Mouse (Mus musculus): ENCODE measurements around the gene Tgfbr2.
A peak's percentile ranks its signal among the peaks of the same experiment; 100 is the strongest.

Tgfbr2 gene

GRCm38 (mm10) chr9:116192826-116193534 is 17.8 kb upstream of the Tgfbr2 start:
- DNase-seq: no peak

- DNase-seq: no peak
Observed at GRCm38 (mm10) chr9:116192253-116192652, 17.1 kb upstream of the Tgfbr2 start.

GRCm38 (mm10) chr9:116189831-116190230 is 14.7 kb upstream of the Tgfbr2 start:
- no peak for DNase-seq

GRCm38 (mm10) chr9:116188952-116189666 is 13.9 kb upstream of the Tgfbr2 start:
- DNase-seq: no peak

DNA sequence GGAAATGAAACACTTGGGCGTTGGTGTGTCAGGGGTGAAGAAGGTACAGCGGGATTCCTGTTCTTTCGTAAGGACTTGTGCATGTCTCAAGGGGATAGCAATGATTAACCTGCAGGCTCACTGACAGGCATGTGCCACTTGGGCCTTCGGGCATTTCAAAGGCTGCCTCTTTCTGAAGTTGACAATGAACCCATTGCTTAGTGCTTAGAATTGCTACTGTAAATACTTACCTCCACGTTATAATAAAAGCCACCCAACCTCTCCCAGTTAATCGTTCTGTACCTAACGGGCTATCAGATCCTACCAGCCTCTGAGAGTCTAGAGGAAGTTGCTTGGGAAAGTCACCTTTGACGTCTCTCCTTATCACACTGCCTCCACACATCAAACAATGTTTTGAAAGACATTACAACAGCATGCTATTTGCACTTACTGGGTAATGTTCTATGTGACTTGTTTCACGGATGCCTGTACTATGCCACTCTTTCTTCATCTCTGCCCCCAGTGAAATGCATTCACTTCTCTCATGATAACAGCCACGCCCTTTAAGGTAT is 12.1 kb upstream of the Tgfbr2 start:
- DNase-seq: peak; percentile 41

- DNase-seq: no peak
Observed at GRCm38 (mm10) chr9:116184903-116185302, 9.7 kb upstream of the Tgfbr2 start.

- no peak for DNase-seq
Observed at GRCm38 (mm10) chr9:116183035-116183434, 7.9 kb upstream of the Tgfbr2 start.

GRCm38 (mm10) chr9:116181608-116182007 is 6.4 kb upstream of the Tgfbr2 start:
- DNase-seq: no peak

GRCm38 (mm10) chr9:116178151-116178550 is 3.0 kb upstream of the Tgfbr2 start:
- DNase-seq: peak in 1 of 2 experiments; percentile 24

DNA sequence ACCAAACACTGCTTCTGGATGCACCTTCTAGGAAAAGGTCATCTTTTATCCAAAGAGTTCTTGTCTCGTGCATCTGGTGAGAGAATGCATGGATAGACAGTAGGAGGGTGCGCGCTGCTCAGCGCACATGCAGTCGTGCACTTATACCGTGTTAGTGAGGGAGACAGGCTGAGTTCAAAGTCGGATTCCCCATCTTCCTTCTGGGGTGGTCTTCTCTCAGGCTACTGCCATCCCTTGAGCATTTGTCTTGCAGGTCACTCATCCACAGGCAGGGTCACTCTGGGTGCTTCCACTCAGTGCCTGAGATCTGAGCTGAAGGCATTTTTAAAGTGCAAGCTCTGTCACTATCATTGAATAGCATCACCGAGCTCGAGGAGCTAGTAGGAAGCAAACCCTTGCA is 1.9 kb upstream of the Tgfbr2 start:
- DNase-seq: no peak

DNA sequence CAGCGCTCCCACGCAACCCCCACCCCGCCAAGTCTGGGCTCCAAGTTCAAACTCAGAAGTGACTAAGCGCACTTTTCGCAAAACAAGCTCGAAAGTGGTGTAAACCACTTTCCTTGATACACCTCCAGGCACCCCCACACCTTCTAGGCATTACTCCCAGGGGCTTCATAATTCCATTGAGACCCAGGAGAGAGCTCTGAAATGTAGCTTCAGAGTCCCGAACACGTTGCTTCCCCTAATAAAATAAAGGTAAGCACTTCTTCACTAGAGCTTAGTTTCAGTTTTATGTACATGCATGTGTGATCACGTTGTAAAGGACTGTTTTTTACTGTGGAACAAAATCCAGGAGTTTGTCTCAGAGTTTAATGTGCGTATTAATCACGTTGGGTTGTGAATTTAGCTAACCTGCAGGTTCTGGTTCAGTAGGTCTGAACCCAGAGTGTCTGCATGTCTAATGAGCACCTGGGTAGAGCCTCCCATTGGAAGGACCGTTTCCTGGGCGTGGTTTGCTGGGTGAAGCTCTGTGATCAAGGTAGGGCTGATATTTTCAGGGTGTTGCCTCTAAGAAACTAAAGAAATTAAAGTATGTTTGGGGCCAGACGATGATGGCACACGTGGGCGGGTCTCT is 442 bp upstream of the Tgfbr2 start:
- DNase-seq: peak; percentile 84 to 87

DNA sequence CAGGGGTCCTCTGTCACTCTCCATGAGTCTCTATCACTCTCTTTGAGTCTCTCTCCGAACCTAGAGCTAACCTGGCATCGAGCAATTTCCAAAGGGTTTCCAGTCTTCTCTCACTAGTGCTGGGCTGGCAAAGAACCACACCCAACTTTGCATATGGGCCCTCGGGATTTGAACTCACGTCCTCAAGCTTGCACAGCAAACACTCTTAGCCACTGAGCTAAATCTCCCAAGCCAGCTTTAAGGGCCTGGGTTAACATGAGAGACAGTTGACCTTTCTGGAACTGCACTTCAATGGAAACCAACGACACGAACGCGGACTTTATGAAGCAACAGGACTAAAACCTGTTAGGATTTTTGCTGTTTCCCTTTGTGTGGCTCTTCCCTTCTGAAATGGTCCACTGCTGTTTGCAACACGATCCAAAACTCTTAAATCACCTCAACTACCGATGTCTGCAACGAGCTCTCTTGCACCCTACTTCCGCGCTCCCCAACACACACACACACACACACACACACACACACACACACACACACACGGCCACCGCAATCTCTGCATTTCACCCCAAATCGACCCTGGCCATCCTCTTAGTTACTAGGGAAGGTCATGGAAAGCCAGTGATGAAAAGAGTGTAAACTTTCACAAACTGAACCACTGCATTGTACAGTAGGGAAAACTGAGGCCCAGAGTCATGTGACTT is 1.5 kb downstream of the Tgfbr2 start:
- DNase-seq: no peak

DNA sequence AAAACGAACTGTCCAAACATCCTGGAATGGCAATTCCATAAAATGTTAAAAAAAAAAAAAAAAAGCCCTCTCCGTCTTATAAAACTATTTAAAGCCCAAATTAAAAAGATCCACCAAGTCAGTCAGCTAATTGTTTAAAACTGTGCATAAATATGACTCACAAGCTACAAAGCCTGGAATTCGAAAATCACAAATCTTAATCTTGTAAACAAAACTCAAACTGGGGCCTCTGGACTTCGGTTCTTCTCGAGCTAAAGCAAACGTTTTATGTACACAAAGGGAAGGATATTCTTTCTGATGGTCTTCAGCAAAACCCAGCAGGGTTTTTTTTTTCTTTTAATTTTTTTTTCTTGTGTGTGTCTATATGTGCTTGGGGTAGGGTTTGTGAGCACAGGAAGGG is 2.1 kb downstream of the Tgfbr2 start:
- no peak for DNase-seq

DNA sequence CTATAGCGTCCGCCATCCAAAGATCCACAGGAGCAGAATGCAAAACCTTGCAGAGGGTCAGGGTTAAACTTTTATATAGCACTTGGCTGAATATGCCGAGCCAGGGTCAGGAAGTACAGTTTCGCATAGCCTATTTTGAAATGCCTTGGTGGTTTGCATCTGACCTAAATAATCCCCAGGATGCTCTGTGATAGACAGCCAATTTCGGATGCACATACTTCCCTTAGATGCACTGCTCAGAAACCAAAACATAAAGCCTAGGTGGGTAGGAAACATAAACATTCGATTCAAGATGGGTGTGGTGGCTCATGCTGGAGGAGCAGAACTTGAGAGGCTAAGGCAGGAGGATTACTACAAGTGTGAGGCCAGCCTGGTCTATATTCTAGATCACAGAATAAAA is 6.1 kb downstream of the Tgfbr2 start:
- no peak for DNase-seq

- DNase-seq: no peak
Observed at GRCm38 (mm10) chr9:116167304-116167880, 7.8 kb downstream of the Tgfbr2 start.

GRCm38 (mm10) chr9:116166363-116166762 is 8.8 kb downstream of the Tgfbr2 start:
- DNase-seq: no peak

- DNase-seq: no peak
Observed at GRCm38 (mm10) chr9:116163883-116164282, 11.3 kb downstream of the Tgfbr2 start.

DNA sequence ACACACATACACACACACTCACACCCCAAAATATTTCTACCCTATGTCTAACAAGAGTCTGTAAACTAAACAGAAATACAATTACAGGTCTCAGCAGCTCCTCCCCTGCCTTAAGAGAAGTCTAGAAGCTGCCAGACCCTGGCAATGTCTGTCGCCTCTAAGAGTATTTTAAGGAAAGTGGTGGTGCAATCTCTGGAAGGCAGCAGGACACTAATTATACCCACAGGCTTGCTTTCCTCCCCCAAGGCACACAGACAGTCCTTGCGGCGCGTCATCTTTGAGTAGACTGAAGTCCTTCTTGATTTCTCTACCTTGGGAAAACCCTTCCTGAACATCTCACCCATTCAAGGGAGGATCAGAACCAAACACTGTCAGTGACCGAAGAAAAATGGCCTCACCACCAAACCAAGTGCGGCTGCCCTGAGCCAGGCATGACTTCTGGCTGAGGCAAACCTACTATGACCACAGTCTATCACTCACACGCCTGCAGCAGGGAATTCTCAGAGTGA is 12.2 kb downstream of the Tgfbr2 start:
- DNase-seq: no peak

GRCm38 (mm10) chr9:116160860-116161259 is 14.3 kb downstream of the Tgfbr2 start:
- no peak for DNase-seq

DNA sequence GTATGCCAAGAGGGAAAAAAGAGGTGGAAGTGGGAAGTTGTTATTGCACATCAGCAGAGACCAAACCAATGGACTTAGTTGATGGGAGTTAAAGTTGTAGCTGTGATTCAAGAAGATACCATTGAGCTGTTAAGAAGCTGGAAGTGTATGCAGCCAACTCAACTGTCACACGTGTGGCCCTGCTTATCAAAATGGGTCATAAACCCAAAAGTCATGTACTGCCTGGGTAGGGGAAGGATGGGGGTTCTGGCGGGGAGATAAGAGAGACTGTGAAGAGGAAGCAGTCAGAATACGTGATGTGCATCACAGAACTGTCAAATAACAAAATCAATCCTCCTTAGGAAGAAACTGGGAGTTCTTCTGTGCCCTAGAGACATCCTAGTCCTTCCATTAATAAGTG is 15.1 kb downstream of the Tgfbr2 start:
- no peak for DNase-seq

DNA sequence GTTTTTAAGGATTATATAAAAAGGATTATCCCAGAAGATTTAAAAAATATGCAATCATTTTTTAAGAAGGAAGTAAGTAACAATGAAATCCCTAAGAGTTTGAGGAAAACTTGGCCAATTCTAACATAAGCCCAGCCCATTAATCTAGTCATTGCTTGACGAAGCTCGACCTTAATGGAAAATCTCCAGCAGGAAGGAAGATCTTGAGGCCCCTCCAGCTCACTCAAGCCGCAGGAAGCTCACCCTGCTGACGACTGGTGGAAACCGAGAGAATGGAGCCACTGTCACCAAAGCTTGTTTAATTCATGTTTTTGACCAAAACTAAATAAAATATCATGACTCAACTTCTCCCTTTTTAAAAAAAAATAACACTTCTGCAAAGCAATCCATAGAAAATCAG is 18.7 kb downstream of the Tgfbr2 start:
- peak in 1 of 2 experiments; percentile 56 for DNase-seq

- DNase-seq: no peak
Observed at GRCm38 (mm10) chr9:116152878-116153277, 22.3 kb downstream of the Tgfbr2 start.
